In the genomic region with DNA sequence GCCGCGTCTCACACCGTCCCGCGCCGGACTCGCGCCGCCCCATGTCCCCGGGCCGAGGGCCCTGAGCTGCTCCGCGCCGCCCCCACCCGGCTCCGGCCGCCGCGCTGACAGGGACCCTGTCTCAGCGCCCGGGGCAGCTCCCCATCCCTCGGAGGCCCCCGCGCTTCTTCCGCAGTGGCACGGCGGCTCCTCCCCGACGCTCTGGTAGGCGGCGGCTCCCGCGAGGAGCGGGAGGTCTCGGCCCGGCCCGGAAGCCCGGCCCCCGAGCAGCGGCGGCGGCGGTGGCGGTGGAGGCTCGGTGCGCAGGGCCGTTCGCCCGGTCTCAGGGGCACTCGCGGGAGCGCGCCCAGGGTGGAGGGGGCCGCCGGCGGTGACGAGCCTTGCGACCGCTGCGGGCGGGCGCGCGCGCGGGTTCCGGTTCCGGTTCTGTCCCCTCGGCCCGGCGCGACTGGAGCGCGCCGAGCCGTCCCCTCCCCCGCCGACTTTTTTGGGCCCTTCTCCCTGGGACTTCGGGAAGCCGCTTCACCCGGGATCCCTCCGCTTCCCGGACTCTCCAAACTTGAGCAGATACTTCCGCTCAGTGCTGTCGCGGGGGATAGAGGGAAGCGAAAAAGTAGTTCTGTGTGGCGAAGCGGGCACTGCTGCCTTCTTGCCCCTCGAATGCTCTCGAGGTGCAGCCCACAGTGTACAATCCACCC, we compare ENCODE assay signal across 8 mouse cellular contexts. TPM values are rescaled to one million over a fixed set of nuclear protein-coding genes. Genes with fewer than 3 reads are reported as not detected.
DNase-seq lines count a peak whose midpoint lies in the region; ATAC-seq and TF ChIP-seq lines count a peak whose summit lies in the region.

No protein-coding gene starts in this region.

- peak overlapping the region; percentile 88 for H3K9ac ChIP-seq in hindbrain, embryonic 16.5 days (ENCODE audit: low read depth, low read length)

- H3K27ac ChIP-seq in gastrocnemius, adult 2 months = peak overlapping the region; percentile 97
- H3K27ac ChIP-seq in hindbrain, embryonic 16.5 days (ENCODE audit: low read depth, low read length) = peak overlapping the region; percentile 91

- H3K27me3 ChIP-seq in hindbrain, embryonic 16.5 days (replicated peaks; ENCODE audit: control insufficient read depth, insufficient read depth, low read length) = no peaks in the 10 kb centered on the region

- TF ChIP-seq CTCF in gastrocnemius, adult 2 months (IDR thresholded peaks at IDR 0.05) = no peak

- no peaks in the 10 kb centered on the region for H3K9me3 ChIP-seq in hindbrain, embryonic 16.5 days (ENCODE audit: control insufficient read depth, low read length)

- 0% methylated on average over 61 of the region's 91 CpGs for WGBS in hindbrain, embryonic 16.5 days

- peaks cover 9% of the 10 kb centered on the region; the same call in 1 of the 2 replicates for H3K36me3 ChIP-seq in hindbrain, embryonic 16.5 days (ENCODE audit: control insufficient read depth, insufficient read depth, low read length)

- intact Hi-C loops in gastrocnemius, adult 2 months (cut with DNase I) = no loop called here

- H3K4me2 ChIP-seq in hindbrain, embryonic 16.5 days (ENCODE audit: low read length) = peak overlapping the region; percentile 88

- H3K4me3 ChIP-seq in gastrocnemius, adult 2 months = peak overlapping the region; percentile 97
- peak overlapping the region; percentile 85 for H3K4me3 ChIP-seq in hindbrain, embryonic 16.5 days (ENCODE audit: low read length)

- peak; percentile 97 for DNase-seq in ZHBTc4 (ENCODE audit: low read depth, low spot score)
- DNase-seq in gastrocnemius, adult 2 months = peak; percentile 98
- DNase-seq in left cerebral cortex, adult 11 months (ENCODE audit: low spot score) = peak; percentile 83
- peak; percentile 94 to 97 for DNase-seq in lung, postnatal 4 days
- peak; percentile 86 to 90 for DNase-seq in right cerebral cortex, adult 2 months (ENCODE audit: low spot score in 2 of 2)
- peak; percentile 78 for DNase-seq in urinary bladder, postnatal 10 days (ENCODE audit: low spot score)

- peak; percentile 14; the same call in 1 of the 2 replicates for ATAC-seq in common myeloid progenitor, adult 5-6 weeks (replicated peaks; ENCODE audit: low read depth, poor library complexity, severe bottlenecking)
- ATAC-seq in hindbrain, embryonic 16.5 days = peak; percentile 86

- H3K4me1 ChIP-seq in hindbrain, embryonic 16.5 days (ENCODE audit: control insufficient read depth, insufficient read depth, low read depth, low read length) = peaks cover 27% of the 10 kb centered on the region

RNA-seq across cellular contexts. Expression of gene Arhgef12, which starts 1.2 kb away (rescaled TPM):
- 8.4 and 10.0 TPM in 2 replicates for total RNA-seq in common myeloid progenitor, adult 5-6 weeks (2017)
- 10 to 100 TPM; 41.9 to 61.9 TPM for total RNA-seq in gastrocnemius, adult 2 months (2021)
- polyA plus RNA-seq in hindbrain, embryonic 16.5 days (2015; fragmentation: Nextera tagmentation; extraction: Ambion mirVana) = 17.0 and 17.9 TPM in 2 replicates

RNA-seq across cellular contexts. Expression of gene Tmem136, which starts 10.6 kb away (rescaled TPM):
- total RNA-seq in common myeloid progenitor, adult 5-6 weeks (2017) = 0.05 TPM in 1 of 2 replicates, not detected in the other
- total RNA-seq in gastrocnemius, adult 2 months (2021) = 1 to 10 TPM; 2.3 to 3.0 TPM
- 9.2 and 11.4 TPM in 2 replicates for polyA plus RNA-seq in hindbrain, embryonic 16.5 days (2015; fragmentation: Nextera tagmentation; extraction: Ambion mirVana)

Comparison
In these comparisons a context has a peak if more than half of its experiments do, and no peak if none do; other contexts are left out.
1. Peak in every context shown above with its lines: DNase-seq, ATAC-seq, H3K4me3 ChIP-seq and H3K27ac ChIP-seq.